Mouse (Mus musculus) C2C12 (cell line): ENCODE results near the gene St6galnac6. TPM values are rescaled to one million over a fixed set of nuclear protein-coding genes. Genes with fewer than 3 reads are reported as not detected.

Experiments used
- H3K27me3 ChIP-seq: one replicate; pipeline ENCODE4 v1.6.1; 2011; ENCODE audit not compliant: control insufficient read depth, insufficient read depth, insufficient read length
- H3K36me3 ChIP-seq: one replicate; pipeline ENCODE4 v1.6.1; 2011; ENCODE audit not compliant: control insufficient read depth, insufficient read depth
- H3K4me3 ChIP-seq: one replicate; pipeline ENCODE4 v1.5.1; 2011; ENCODE audit warnings: mild to moderate bottlenecking, control low read depth; ENCODE audit not compliant: poor library complexity, insufficient read depth, severe bottlenecking
- H3K79me2 ChIP-seq: one replicate; pipeline ENCODE4 v1.6.1; 2011; ENCODE audit not compliant: control insufficient read depth, insufficient read depth
- H3K79me3 ChIP-seq: one replicate; pipeline ENCODE4 v1.6.1; 2011; ENCODE audit warnings: low read depth, control low read depth
- H3ac ChIP-seq: one replicate; pipeline ENCODE3; 2011; ENCODE audit warnings: low read depth; ENCODE audit not compliant: control insufficient read depth, insufficient read length
- CEBPB ChIP-seq: IDR thresholded peaks from one replicate; pipeline ENCODE4 v1.6.1; 2011; ENCODE audit warnings: low read depth, mild to moderate bottlenecking, control low read depth, moderate library complexity
- CTCF ChIP-seq: IDR thresholded peaks from one replicate; pipeline ENCODE4 v1.5.1; 2011; ENCODE audit not compliant: control insufficient read depth, insufficient read depth, insufficient read length
- FOSL1 ChIP-seq: IDR thresholded peaks from one replicate; pipeline ENCODE4 v1.8.0; 2011; ENCODE audit warnings: mild to moderate bottlenecking, low read length; ENCODE audit not compliant: poor library complexity, insufficient read depth, severe bottlenecking
- MAX ChIP-seq: IDR thresholded peaks from one replicate; pipeline ENCODE4 v1.6.1; 2011; ENCODE audit warnings: mild to moderate bottlenecking, control low read depth
- MYOD1 ChIP-seq: IDR thresholded peaks from one replicate; pipeline ENCODE4 v1.6.1; 2011; ENCODE audit warnings: low read depth; ENCODE audit not compliant: control insufficient read depth, insufficient read length
- MYOG ChIP-seq: IDR thresholded peaks from one replicate; pipeline ENCODE4 v1.6.1; 2011; ENCODE audit not compliant: control insufficient read depth, insufficient read length; ENCODE audit errors: extremely low read depth
- USF1 ChIP-seq: IDR thresholded peaks from one replicate; pipeline ENCODE4 v1.6.1; 2011; ENCODE audit warnings: low read depth, mild to moderate bottlenecking, control low read depth, moderate library complexity
- polyA plus RNA-seq: library from polyadenylated mRNA; unstranded; fragments of >200 nt; fragmentation: generic; extraction: Trizol; gene quantifications from one replicate; pipeline ENCODE4 v1.2.1, GENCODE M21; 2012; ENCODE audit warnings: missing spikeins

The St6galnac6 gene
- polyA plus RNA-seq, 1 experiment, result 59.1 TPM

GRCm38 (mm10) chr2:32559570-32559969, 39.9 kb upstream of the St6galnac6 start:
- H3ac ChIP-seq, result no peak overlapping the region
- H3K79me2 ChIP-seq, result no peaks in the 10 kb centered on the region
- H3K36me3 ChIP-seq, result no peaks in the 10 kb centered on the region
- no peak overlapping the region for H3K4me3 ChIP-seq
- no peaks in the 10 kb centered on the region for H3K27me3 ChIP-seq
- TF ChIP-seq MAX (no peak), USF1 (no peak), MYOD1 (no peak), CTCF (no peak), FOSL1 (no peak), MYOG (no peak)
- H3K79me3 ChIP-seq, result no peaks in the 10 kb centered on the region

GRCm38 (mm10) chr2:32566536-32567063, 32.9 kb upstream of the St6galnac6 start:
- Histone ChIP-seq H3K27me3 (no peaks in the 10 kb centered on the region), H3ac (no peak overlapping the region)
- TF ChIP-seq FOSL1 (no peak), CEBPB (no peak), MYOG (no peak), USF1 (no peak), MAX (no peak), MYOD1 (no peak), CTCF (peak; percentile 30)

GRCm38 (mm10) chr2:32568149-32568548, 31.4 kb upstream of the St6galnac6 start:
- no peak overlapping the region for H3K4me3 ChIP-seq
- peaks cover 8% of the 10 kb centered on the region for H3K36me3 ChIP-seq
- TF ChIP-seq MAX (no peak), MYOG (no peak), CTCF (no peak), USF1 (no peak), MYOD1 (no peak), FOSL1 (no peak), CEBPB (no peak)
- peaks cover 18% of the 10 kb centered on the region for H3K79me3 ChIP-seq
- no peaks in the 10 kb centered on the region for H3K27me3 ChIP-seq
- peaks cover 23% of the 10 kb centered on the region for H3K79me2 ChIP-seq
- no peak overlapping the region for H3ac ChIP-seq

More at GRCm38 (mm10) chr2:32566536-32567063, 32.9 kb upstream of the St6galnac6 start:
- H3K36me3 ChIP-seq, result no peaks in the 10 kb centered on the region
- H3K79me2 ChIP-seq, result peaks cover 9% of the 10 kb centered on the region
- peaks cover 8% of the 10 kb centered on the region for H3K79me3 ChIP-seq
- no peak overlapping the region for H3K4me3 ChIP-seq

GRCm38 (mm10) chr2:32568941-32569340, 30.6 kb upstream of the St6galnac6 start:
- H3K79me3 ChIP-seq, result peaks cover 18% of the 10 kb centered on the region
- H3K36me3 ChIP-seq, result peaks cover 14% of the 10 kb centered on the region
- TF ChIP-seq CEBPB (no peak), MYOD1 (no peak), FOSL1 (no peak), MAX (no peak), CTCF (no peak), MYOG (no peak), USF1 (no peak)
- H3ac ChIP-seq, result no peak overlapping the region
- peaks cover 23% of the 10 kb centered on the region for H3K79me2 ChIP-seq
- no peak overlapping the region for H3K4me3 ChIP-seq
- no peaks in the 10 kb centered on the region for H3K27me3 ChIP-seq

GRCm38 (mm10) chr2:32570698-32571494, 28.6 kb upstream of the St6galnac6 start, which contains the start of gene Dpm2:
Gene Dpm2, plus strand, starts transcription at chr2:32570858.
- peak; percentile 98 for TF ChIP-seq USF1
- TF ChIP-seq MAX, result peak; percentile 23
- TF ChIP-seq CTCF, result no peak
- H3K79me2 ChIP-seq, result peaks cover 23% of the 10 kb centered on the region
- H3K4me3 ChIP-seq, result peak within 1 kb of the TSS; percentile 99
- H3K36me3 ChIP-seq, result peaks cover 14% of the 10 kb centered on the region
- peak within 1 kb of the TSS; percentile 86 for H3ac ChIP-seq
- H3K79me3 ChIP-seq, result peaks cover 18% of the 10 kb centered on the region
- H3K27me3 ChIP-seq, result no peaks in the 10 kb centered on the region

GRCm38 (mm10) chr2:32572196-32572595, 27.3 kb upstream of the St6galnac6 start:
- H3K27me3 ChIP-seq, result no peaks in the 10 kb centered on the region
- H3ac ChIP-seq, result no peak overlapping the region
- peaks cover 14% of the 10 kb centered on the region for H3K36me3 ChIP-seq
- TF ChIP-seq MYOD1, result no peak
- no peak for TF ChIP-seq MYOG
- TF ChIP-seq USF1, result no peak
- TF ChIP-seq CTCF, result no peak
- no peak for TF ChIP-seq CEBPB
- no peak for TF ChIP-seq FOSL1
- TF ChIP-seq MAX, result no peak
- H3K79me2 ChIP-seq, result peaks cover 23% of the 10 kb centered on the region
- H3K79me3 ChIP-seq, result peaks cover 18% of the 10 kb centered on the region
- H3K4me3 ChIP-seq, result no peak overlapping the region
